Mouse (Mus musculus) kidney, embryonic 14.5 days (tissue): ENCODE results near the gene Parp9. TPM values are rescaled to one million over a fixed set of nuclear protein-coding genes. Genes with fewer than 3 reads are reported as not detected.

ENCODE experiments used
- ATAC-seq: fragments of 200-750 bp; cut with Nextera tagmentation; 2 replicates; pipeline ENCODE4 v1.8.0; 2017; ENCODE audit warnings: moderate number of reproducible peaks, mild to moderate bottlenecking, moderate TSS enrichment, moderate library complexity; ENCODE audit not compliant: low FRiP score, low TSS enrichment
- H3K27ac ChIP-seq: fragments of 300-500 bp; sonication (generic); 2 replicates; pipeline ENCODE4 v1.5.1; 2014; ENCODE audit warnings: low read depth, mild to moderate bottlenecking, low read length, moderate library complexity, mixed read lengths
- H3K27me3 ChIP-seq: fragments of 300-500 bp; sonication (generic); 2 replicates; pipeline ENCODE4 v1.6.1; 2014; ENCODE audit warnings: mild to moderate bottlenecking, low read length; ENCODE audit not compliant: control insufficient read depth, insufficient read depth
- H3K36me3 ChIP-seq: fragments of 300-500 bp; sonication (generic); 2 replicates; pipeline ENCODE4 v1.6.1; 2014; ENCODE audit warnings: low read length, mixed read lengths; ENCODE audit not compliant: control insufficient read depth, insufficient read depth
- H3K4me1 ChIP-seq: fragments of 300-500 bp; sonication (generic); 2 replicates; pipeline ENCODE4 v1.6.1; 2014; ENCODE audit warnings: low read length, mixed read lengths; ENCODE audit not compliant: control insufficient read depth, insufficient read depth
- H3K4me2 ChIP-seq: fragments of 300-500 bp; sonication (generic); replicated peaks from 2 replicates; pipeline ENCODE4 v1.6.1; 2014; ENCODE audit warnings: low read depth, mild to moderate bottlenecking, low read length
- H3K4me3 ChIP-seq: fragments of 300-500 bp; sonication (generic); 2 replicates; pipeline ENCODE4 v1.5.1; 2014; ENCODE audit warnings: mild to moderate bottlenecking, low read length
- H3K9ac ChIP-seq: fragments of 300-500 bp; sonication (generic); 2 replicates; pipeline ENCODE4 v1.6.1; 2014; ENCODE audit warnings: low read depth, mild to moderate bottlenecking, low read length, moderate library complexity
- H3K9me3 ChIP-seq: fragments of 300-500 bp; sonication (generic); 2 replicates; pipeline ENCODE4 v1.6.1; 2016; ENCODE audit warnings: low read length; ENCODE audit not compliant: control insufficient read depth
- WGBS: fragments of 180-500 bp; shearing (Covaris S2); extraction: QIAGEN DNeasy Blood & Tissue Kit; methylation state at CpG from one replicate; pipeline ENCODE4 v1.1.7; 2014; 5-methylcytosine and 5-hydroxymethylcytosine counted together
- polyA plus RNA-seq: library from polyadenylated mRNA; unstranded; fragments of >200 nt; fragmentation: Nextera tagmentation; extraction: Ambion mirVana; gene quantifications from 2 replicates; pipeline ENCODE4 v1.2.1, GENCODE M21; 2014

The Parp9 gene
- polyA plus RNA-seq, 1 experiment from 2014 or later, result 3.2 TPM

DNA sequence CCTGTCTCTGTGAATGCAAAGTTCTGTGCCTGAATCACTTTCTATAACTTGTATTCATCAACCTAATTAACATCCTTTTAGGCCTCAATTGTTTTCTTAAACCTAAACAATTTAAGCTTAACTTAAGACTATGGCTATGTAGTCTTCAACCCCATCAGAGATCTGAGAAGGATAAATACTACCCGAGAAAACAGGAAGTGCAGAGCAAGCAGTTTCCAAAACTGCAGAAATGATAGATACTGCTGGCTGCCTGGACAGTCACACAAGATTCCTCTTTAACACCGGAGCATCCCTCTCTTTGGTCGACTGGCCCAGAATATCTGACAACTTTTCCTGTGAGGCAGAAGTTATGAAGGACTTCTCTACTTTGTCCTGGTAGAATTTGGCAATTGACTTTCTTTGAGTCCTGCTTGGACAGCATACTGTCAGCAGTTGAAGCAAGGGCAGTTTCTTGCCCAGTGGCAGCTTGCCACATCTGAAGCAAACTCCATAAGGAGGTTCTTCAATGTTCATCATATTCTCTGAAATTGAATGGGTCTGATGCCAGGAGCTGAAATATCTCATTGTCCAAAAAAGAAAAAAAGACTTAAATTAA lies 15.9 kb upstream of the Parp9 start:
- ATAC-seq, result no peak
- Histone ChIP-seq H3K9ac (no peak overlapping the region), H3K4me3 (no peak overlapping the region), H3K27ac (no peak overlapping the region), H3K9me3 (no peaks in the 10 kb centered on the region), H3K4me1 (no peaks in the 10 kb centered on the region), H3K4me2 (no peak overlapping the region), H3K36me3 (no peaks in the 10 kb centered on the region), H3K27me3 (no peaks in the 10 kb centered on the region)
- 80% methylated on average over 3 of the region's 3 CpGs for WGBS

DNA sequence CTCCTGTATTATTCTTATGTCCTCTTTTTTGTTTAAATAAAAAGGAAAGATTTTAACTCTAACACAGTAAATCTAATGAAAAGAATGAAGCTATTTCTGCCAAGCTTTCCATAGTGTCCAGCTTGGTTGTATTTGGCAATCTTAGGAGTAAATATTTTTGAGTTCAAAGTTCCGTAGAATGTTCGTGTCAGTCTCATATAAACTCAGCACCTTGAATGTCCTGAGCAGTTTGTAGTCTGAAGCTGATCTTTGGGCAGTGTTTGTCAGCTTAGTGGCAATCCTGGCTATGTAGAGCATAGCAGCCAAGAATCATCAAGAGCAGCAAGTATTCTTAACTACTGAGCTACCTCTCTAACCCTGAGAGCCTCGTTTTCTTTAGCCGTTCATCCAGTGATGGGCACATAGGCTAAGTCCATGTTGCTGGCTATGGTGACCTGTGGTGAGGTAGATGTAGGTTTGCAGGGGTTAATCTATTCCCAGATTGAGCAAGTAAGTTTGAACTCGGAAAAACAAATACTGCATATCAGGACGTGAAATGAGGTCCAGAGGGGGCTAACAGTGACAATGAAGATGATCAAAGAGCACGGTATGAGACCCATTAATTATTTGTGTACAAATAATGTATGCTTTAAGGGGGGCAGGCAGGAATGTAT lies 14.6 kb upstream of the Parp9 start:
- no peak overlapping the region for H3K9ac ChIP-seq
- 87% methylated on average over 7 of the region's 7 CpGs for WGBS
- H3K36me3 ChIP-seq, result no peaks in the 10 kb centered on the region
- H3K4me3 ChIP-seq, result no peak overlapping the region
- H3K9me3 ChIP-seq, result no peaks in the 10 kb centered on the region
- H3K27ac ChIP-seq, result no peak overlapping the region
- ATAC-seq, result no peak
- H3K4me1 ChIP-seq, result no peaks in the 10 kb centered on the region
- no peak overlapping the region for H3K4me2 ChIP-seq
- no peaks in the 10 kb centered on the region for H3K27me3 ChIP-seq

DNA sequence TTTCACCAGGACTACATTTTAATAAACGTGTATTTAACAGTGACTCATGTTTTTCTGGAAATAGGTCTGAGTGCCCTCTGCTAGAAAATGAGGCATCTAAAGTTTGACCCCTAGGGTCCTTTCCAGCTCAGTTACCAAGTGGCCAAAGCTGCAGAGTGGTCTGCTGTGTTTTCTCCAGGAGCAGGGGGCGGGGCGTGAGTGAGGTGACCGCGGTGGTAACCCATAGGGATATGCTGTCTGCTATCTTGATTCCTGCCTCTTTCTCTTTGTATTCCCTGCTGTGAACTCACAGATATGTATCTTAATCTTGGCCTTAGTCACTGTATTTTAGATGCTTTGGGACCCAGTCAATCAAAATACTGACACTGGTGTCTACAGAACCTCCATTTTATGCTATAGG lies 13.9 kb upstream of the Parp9 start:
- no peak overlapping the region for H3K4me3 ChIP-seq
- no peaks in the 10 kb centered on the region for H3K36me3 ChIP-seq
- H3K9ac ChIP-seq, result no peak overlapping the region
- no peaks in the 10 kb centered on the region for H3K27me3 ChIP-seq
- H3K27ac ChIP-seq, result no peak overlapping the region
- no peaks in the 10 kb centered on the region for H3K9me3 ChIP-seq
- ATAC-seq, result no peak
- H3K4me2 ChIP-seq, result no peak overlapping the region
- 90% methylated on average over 5 of the region's 5 CpGs for WGBS
- no peaks in the 10 kb centered on the region for H3K4me1 ChIP-seq

DNA sequence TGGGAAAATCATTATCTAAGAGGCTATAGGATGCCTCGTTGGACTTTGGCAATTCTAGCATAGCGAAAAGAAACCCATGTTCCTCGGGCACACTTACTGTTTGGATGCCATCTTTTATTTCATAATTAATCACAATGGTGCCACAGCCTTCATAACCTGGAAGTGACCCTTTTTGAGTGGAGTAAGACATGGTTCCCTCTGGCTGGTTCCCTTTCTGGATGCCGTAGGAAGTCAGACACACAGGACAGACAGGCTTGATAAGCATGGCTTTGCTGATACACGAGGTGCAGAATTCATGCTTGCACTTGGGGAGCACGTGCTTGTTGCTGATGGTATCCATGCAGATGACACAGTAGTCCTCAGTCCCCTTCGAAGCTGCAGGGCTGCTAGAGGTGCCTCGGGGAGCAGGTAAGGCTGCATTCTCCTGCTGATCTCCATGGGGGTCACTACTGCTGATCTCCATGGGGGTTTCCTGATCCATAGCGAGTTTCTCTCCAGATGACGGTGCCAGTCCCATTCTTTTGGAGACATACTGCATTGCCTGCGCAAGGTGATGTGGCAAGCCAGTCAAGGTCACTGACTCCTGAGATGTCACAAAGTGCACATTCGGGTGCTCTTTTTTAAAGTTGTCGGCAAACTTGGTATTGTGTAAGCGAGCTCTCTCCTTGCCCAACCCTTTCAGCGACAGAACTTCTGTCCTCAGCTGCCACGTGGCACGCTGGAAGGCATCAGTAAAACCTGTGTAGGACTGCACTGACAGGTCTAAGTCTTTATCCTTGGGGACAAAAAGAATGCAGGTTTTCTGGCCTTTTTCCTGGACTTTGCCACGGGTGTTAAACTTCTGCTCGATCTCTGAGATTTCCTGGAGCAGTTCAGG lies 5.9 kb upstream of the Parp9 start:
- Histone ChIP-seq H3K9ac (no peak overlapping the region), H3K4me1 (no peaks in the 10 kb centered on the region), H3K36me3 (no peaks in the 10 kb centered on the region), H3K4me2 (no peak overlapping the region), H3K9me3 (no peaks in the 10 kb centered on the region), H3K27me3 (no peaks in the 10 kb centered on the region), H3K4me3 (no peak overlapping the region), H3K27ac (no peak overlapping the region)
- no peak for ATAC-seq
- WGBS, result 89% methylated on average over 19 of the region's 19 CpGs

DNA sequence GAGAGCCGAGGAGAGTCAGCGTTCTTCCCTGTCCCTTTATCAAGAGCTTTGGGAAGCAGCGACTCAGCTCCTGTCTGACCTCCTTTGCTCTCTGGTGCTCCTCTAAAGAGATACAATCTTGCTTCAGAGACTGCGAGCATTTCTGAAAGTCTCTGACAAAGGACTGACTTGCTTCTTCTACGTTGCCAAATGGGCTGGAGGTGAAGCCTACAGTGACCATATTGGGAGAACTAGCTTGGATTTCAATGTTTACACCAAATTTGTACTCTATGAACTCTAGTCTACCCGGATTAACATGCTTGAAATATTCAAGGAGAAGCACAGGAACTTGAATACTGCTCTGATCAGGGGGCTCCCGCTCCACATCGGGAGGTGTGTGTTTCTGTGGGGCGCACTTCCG lies 5.1 kb upstream of the Parp9 start:
- H3K4me2 ChIP-seq, result no peak overlapping the region
- 88% methylated on average over 10 of the region's 10 CpGs for WGBS
- H3K36me3 ChIP-seq, result no peaks in the 10 kb centered on the region
- H3K9me3 ChIP-seq, result no peaks in the 10 kb centered on the region
- H3K27me3 ChIP-seq, result no peaks in the 10 kb centered on the region
- H3K4me3 ChIP-seq, result no peak overlapping the region
- H3K9ac ChIP-seq, result no peak overlapping the region
- no peaks in the 10 kb centered on the region for H3K4me1 ChIP-seq
- no peak for ATAC-seq
- no peak overlapping the region for H3K27ac ChIP-seq

DNA sequence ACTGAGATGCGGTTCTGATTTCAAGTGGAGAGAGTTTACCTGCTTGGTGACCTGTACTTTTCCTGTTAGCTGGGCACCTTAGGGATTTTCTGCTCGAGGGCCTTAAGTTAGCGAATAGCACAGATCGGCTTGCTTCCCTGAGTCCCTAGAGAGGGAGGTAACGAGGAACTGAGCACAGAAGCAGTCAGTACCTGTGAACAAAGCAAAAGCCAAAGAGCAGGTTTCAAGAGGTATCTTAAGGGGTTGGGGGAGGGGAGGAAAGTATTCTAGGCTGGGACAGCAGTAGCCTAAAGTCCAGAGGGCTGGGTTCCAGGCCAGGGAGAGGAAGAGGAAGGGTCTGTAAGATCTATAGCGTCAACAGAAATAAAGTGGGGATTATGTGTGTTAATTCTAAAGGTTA lies 991 bp downstream of the Parp9 start:
- no peak for ATAC-seq
- Histone ChIP-seq H3K4me2 (peak overlapping the region; percentile 86), H3K27ac (no peak overlapping the region), H3K4me1 (no peaks in the 10 kb centered on the region), H3K27me3 (no peaks in the 10 kb centered on the region), H3K9me3 (no peaks in the 10 kb centered on the region), H3K4me3 (peak overlapping the region; percentile 58), H3K9ac (peak overlapping the region; percentile 65), H3K36me3 (no peaks in the 10 kb centered on the region)
- WGBS, result 7% methylated on average over 6 of the region's 6 CpGs

DNA sequence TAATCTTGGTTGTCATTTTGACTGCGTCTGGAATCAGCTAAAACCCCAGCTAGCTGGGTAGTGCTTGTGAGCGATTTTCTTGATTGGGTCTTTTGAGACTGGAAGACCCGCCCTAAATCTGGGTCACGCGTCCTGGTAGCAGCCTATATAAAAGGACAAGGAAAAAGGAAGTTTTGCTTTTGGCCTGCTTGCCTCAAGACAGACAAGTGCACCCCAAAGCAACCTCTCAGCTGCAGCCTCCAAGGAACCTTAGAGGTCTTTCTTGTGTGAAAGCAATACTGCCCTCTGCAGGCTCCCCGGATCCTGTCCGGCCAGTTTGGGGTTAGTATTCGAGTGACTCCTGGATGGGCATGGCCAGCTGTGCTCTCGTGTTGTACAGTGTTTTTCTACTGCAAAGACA lies 1.4 kb downstream of the Parp9 start:
- no peaks in the 10 kb centered on the region for H3K9me3 ChIP-seq
- H3K36me3 ChIP-seq, result no peaks in the 10 kb centered on the region
- peak overlapping the region; percentile 58 for H3K4me3 ChIP-seq
- H3K27me3 ChIP-seq, result no peaks in the 10 kb centered on the region
- 17% methylated on average over 9 of the region's 9 CpGs for WGBS
- no peak overlapping the region for H3K27ac ChIP-seq
- no peaks in the 10 kb centered on the region for H3K4me1 ChIP-seq
- H3K9ac ChIP-seq, result no peak overlapping the region
- peak overlapping the region; percentile 86 for H3K4me2 ChIP-seq
- ATAC-seq, result peak; percentile 58; the same call in 1 of the 2 replicates

DNA sequence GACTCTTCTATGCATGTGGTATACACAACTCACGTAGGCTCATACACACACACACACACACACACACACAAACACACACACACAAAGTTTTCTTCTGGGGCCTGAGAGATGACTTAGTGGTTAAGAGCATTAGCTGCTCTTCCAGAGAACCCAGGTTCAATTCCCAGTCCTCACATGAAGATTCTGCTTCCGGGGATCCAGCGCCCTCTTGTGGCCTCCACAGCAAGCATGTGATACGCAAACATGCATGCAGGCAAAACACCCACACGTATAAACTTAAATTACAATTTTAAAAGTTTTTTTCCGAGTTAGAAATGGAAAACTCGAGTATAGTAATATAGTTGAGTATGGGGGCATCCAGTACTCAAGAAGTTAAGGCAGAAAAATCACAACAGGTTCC lies 3.1 kb downstream of the Parp9 start:
- Histone ChIP-seq H3K4me2 (no peak overlapping the region), H3K27ac (no peak overlapping the region), H3K4me1 (no peaks in the 10 kb centered on the region), H3K9ac (no peak overlapping the region), H3K36me3 (no peaks in the 10 kb centered on the region), H3K27me3 (no peaks in the 10 kb centered on the region), H3K9me3 (no peaks in the 10 kb centered on the region), H3K4me3 (no peak overlapping the region)
- no peak for ATAC-seq
- 87% methylated on average over 7 of the region's 7 CpGs for WGBS

DNA sequence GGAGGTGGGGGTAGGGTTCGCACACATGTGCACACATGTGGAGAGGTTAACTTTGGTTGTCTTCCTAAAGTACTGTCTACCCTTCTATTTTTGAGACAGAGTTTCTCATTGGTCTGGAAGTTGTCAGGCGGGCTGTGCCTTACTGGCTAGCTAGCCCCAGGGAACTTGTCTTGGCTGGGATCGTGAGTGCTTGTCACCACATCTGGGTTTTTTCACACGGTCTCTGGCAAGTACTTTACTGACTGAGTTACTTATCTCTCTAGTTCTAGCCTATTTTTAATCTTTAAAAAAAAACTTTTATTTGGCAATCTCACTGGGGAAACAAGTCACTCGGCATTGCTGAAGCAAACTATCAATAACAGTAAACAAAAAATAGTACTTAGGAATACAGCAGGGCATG lies 11.0 kb downstream of the Parp9 start:
- no peak overlapping the region for H3K27ac ChIP-seq
- no peak overlapping the region for H3K4me2 ChIP-seq
- no peaks in the 10 kb centered on the region for H3K4me1 ChIP-seq
- ATAC-seq, result no peak
- no peak overlapping the region for H3K9ac ChIP-seq
- 84% methylated on average over 5 of the region's 5 CpGs for WGBS
- no peaks in the 10 kb centered on the region for H3K27me3 ChIP-seq
- H3K36me3 ChIP-seq, result no peaks in the 10 kb centered on the region
- H3K9me3 ChIP-seq, result no peaks in the 10 kb centered on the region
- H3K4me3 ChIP-seq, result no peak overlapping the region
